Mouse (Mus musculus): ENCODE data around the gene Peak1.
A peak's percentile ranks its signal among the peaks of the same experiment; 100 is the strongest.

- no peak for TF ChIP-seq CTCF (IDR thresholded peaks at IDR 0.05; ENCODE audit: low read depth)
- peak; percentile 65; the same call in 1 of the 2 replicates for TF ChIP-seq EP300 (IDR thresholded peaks at IDR 0.05; ENCODE audit: low read depth)
These were observed 151.6 kb downstream of the Peak1 start for GRCm38 (mm10) chr9:56266200-56266815.

Data from liver, postnatal 0 days (tissue).